8 mouse cellular contexts compared by ENCODE assay signal in genomic region chr7:44983085-44983484, GRCm38 (mm10). TPM values are rescaled to one million over a fixed set of nuclear protein-coding genes. Genes with fewer than 3 reads are reported as not detected.
DNase-seq lines count a peak whose midpoint lies in the region; ATAC-seq and TF ChIP-seq lines count a peak whose summit lies in the region.

No protein-coding gene starts in this region.

- WGBS in liver, postnatal 0 days (ENCODE audit: insufficient replicate concordance), result 23% methylated on average over 6 of the region's 6 CpGs

- H3K9me3 ChIP-seq in liver, postnatal 0 days (ENCODE audit: low read length), result no peaks in the 10 kb centered on the region

- no peak for ATAC-seq in liver, postnatal 0 days

- no peak overlapping the region for H3K4me2 ChIP-seq in liver, postnatal 0 days (ENCODE audit: low read depth, low read length)

- no peak overlapping the region for H3K4me3 ChIP-seq in liver, postnatal 0 days (ENCODE audit: low read depth, low read length)

- TF ChIP-seq EP300 in liver, postnatal 0 days (IDR thresholded peaks at IDR 0.05; ENCODE audit: low read depth), result no peak

- peak; percentile 78 for DNase-seq in A20 (ENCODE audit: low read depth, low spot score)
- DNase-seq in adrenal gland, adult 2 months, result peak; percentile 89
- peak; percentile 84 for DNase-seq in embryo, embryonic 9.5 days (ENCODE audit: extremely low spot score)
- DNase-seq in heart, adult 9 months (ENCODE audit: low spot score in 2 of 2), result peak; percentile 71 to 83
- DNase-seq in kidney, postnatal 4 days, result peak; percentile 94
- DNase-seq in liver, postnatal 0 days, result peak; percentile 91
- peak; percentile 75 for DNase-seq in ovary, postnatal 10 days (ENCODE audit: low spot score)
- DNase-seq in thymus, postnatal 25 days, result peak; percentile 88

- TF ChIP-seq CTCF in liver, postnatal 0 days (IDR thresholded peaks at IDR 0.05; ENCODE audit: low read depth), result peak; percentile 98

- H3K9ac ChIP-seq in liver, postnatal 0 days (replicated peaks), result no peak overlapping the region

- no peaks in the 10 kb centered on the region for H3K27me3 ChIP-seq in liver, postnatal 0 days (ENCODE audit: insufficient read depth, low read length)

- H3K4me1 ChIP-seq in liver, postnatal 0 days (ENCODE audit: insufficient read depth), result peaks cover 11% of the 10 kb centered on the region

- peaks cover 30% of the 10 kb centered on the region for H3K36me3 ChIP-seq in liver, postnatal 0 days (replicated peaks; ENCODE audit: insufficient read depth, low read length)

- 0 out of 2 replicates have a peak overlapping the region, but pooled peaks have one; percentile 11 for H3K27ac ChIP-seq in liver, postnatal 0 days (ENCODE audit: low read depth)

RNA-seq across cellular contexts. Expression of gene Prmt1, which starts 3.3 kb away (rescaled TPM):
- total RNA-seq in adrenal gland, adult 2 months (2021), result 100 to 1,000 TPM; 166 to 234 TPM
- polyA plus RNA-seq in adrenal gland, adult 2 months (2012; rRNA removed), result 101 and 122 TPM in 2 replicates
- polyA plus RNA-seq in liver, postnatal 0 days (2015; fragmentation: Nextera tagmentation; extraction: Ambion mirVana), result 73.2 and 76.8 TPM in 2 replicates

RNA-seq across cellular contexts. Expression of gene Cpt1c, which starts 8.4 kb away (rescaled TPM):
- total RNA-seq in adrenal gland, adult 2 months (2021), result 10 to 100 TPM in 1 of 2 experiments, 1 to 10 TPM in 1; 7.3 to 13.5 TPM
- polyA plus RNA-seq in adrenal gland, adult 2 months (2012; rRNA removed), result 29.6 and 37.5 TPM in 2 replicates
- 0.98 and 1.1 TPM in 2 replicates for polyA plus RNA-seq in liver, postnatal 0 days (2015; fragmentation: Nextera tagmentation; extraction: Ambion mirVana)

RNA-seq across cellular contexts. Expression of gene Irf3, which starts 14.4 kb away (rescaled TPM):
- 100 to 1,000 TPM; 105 to 130 TPM for total RNA-seq in adrenal gland, adult 2 months (2021)
- 93.3 and 98.1 TPM in 2 replicates for polyA plus RNA-seq in adrenal gland, adult 2 months (2012; rRNA removed)
- 35.9 and 38.0 TPM in 2 replicates for polyA plus RNA-seq in liver, postnatal 0 days (2015; fragmentation: Nextera tagmentation; extraction: Ambion mirVana)

RNA-seq across cellular contexts. Expression of gene Bcl2l12, which starts 15.4 kb away (rescaled TPM):
- 10 to 100 TPM; 20.1 to 20.3 TPM for total RNA-seq in adrenal gland, adult 2 months (2021)
- polyA plus RNA-seq in adrenal gland, adult 2 months (2012; rRNA removed), result 40.4 and 50.3 TPM in 2 replicates
- polyA plus RNA-seq in liver, postnatal 0 days (2015; fragmentation: Nextera tagmentation; extraction: Ambion mirVana), result 11.7 and 13.1 TPM in 2 replicates

RNA-seq across cellular contexts. Expression of gene Scaf1, which starts 33.1 kb away (rescaled TPM):
- total RNA-seq in adrenal gland, adult 2 months (2021), result 10 to 100 TPM; 72.0 to 83.7 TPM
- 117 and 121 TPM in 2 replicates for polyA plus RNA-seq in adrenal gland, adult 2 months (2012; rRNA removed)
- polyA plus RNA-seq in liver, postnatal 0 days (2015; fragmentation: Nextera tagmentation; extraction: Ambion mirVana), result 7.5 and 8.1 TPM in 2 replicates

Comparison
In these comparisons a context has a peak if more than half of its experiments do, and no peak if none do; other contexts are left out.
1. RNA of gene Cpt1c, which starts 8.4 kb away (polyA plus RNA-seq): 29.6 to 37.5 TPM in adrenal gland, adult 2 months; 0.98 to 1.1 TPM in liver, postnatal 0 days; every median in the first group is over 10 times any median in the second.
2. Peak in every context shown above with its lines, with median percentiles within 50 percentile points of each other: DNase-seq.